Mouse (Mus musculus) hindbrain, embryonic 14.5 days (tissue): ENCODE data around the gene Pttg1ip. TPM values are rescaled to one million over a fixed set of nuclear protein-coding genes. Genes with fewer than 3 reads are reported as not detected.

Source experiments
- ATAC-seq: fragments of 200-750 bp; cut with Nextera tagmentation; 2 replicates; pipeline ENCODE4 v1.8.0; 2017; ENCODE audit warnings: moderate number of reproducible peaks, mild to moderate bottlenecking, moderate TSS enrichment, moderate library complexity; ENCODE audit not compliant: low FRiP score
- DNase-seq: peaks from one replicate; pipeline ENCODE4 v3.0.0-alpha.2; 2015; ENCODE audit warnings: low spot score
- H3K27ac ChIP-seq: fragments of 300-500 bp; sonication (generic); 2 replicates; pipeline ENCODE4 v1.5.1; 2014; ENCODE audit warnings: mild to moderate bottlenecking, moderate library complexity
- H3K27me3 ChIP-seq: fragments of 300-500 bp; sonication (generic); 2 replicates; pipeline ENCODE4 v1.6.1; 2014; ENCODE audit warnings: mild to moderate bottlenecking, low read length, mixed read lengths; ENCODE audit not compliant: control insufficient read depth, insufficient read depth
- H3K36me3 ChIP-seq: fragments of 300-500 bp; sonication (generic); replicated peaks from 2 replicates; pipeline ENCODE4 v1.6.1; 2014; ENCODE audit not compliant: control insufficient read depth, insufficient read depth
- H3K4me1 ChIP-seq: fragments of 300-500 bp; sonication (generic); replicated peaks from 2 replicates; pipeline ENCODE4 v1.6.1; 2014; ENCODE audit warnings: antibody characterized with exemption, low read length, mixed read lengths; ENCODE audit not compliant: control insufficient read depth, insufficient read depth
- H3K4me2 ChIP-seq: fragments of 300-500 bp; sonication (generic); replicated peaks from 2 replicates; pipeline ENCODE4 v1.6.1; 2014; ENCODE audit warnings: mild to moderate bottlenecking, moderate library complexity
- H3K4me3 ChIP-seq: fragments of 300-500 bp; sonication (generic); replicated peaks from 2 replicates; pipeline ENCODE4 v1.5.1; 2014; ENCODE audit warnings: mild to moderate bottlenecking, low read length
- H3K9ac ChIP-seq: fragments of 300-500 bp; sonication (generic); 2 replicates; pipeline ENCODE4 v1.6.1; 2014
- H3K9me3 ChIP-seq: fragments of 300-500 bp; sonication (generic); 2 replicates; pipeline ENCODE4 v1.6.1; 2016; ENCODE audit warnings: low read length; ENCODE audit not compliant: control insufficient read depth
- WGBS: fragments of 180-500 bp; shearing (Covaris S2); extraction: QIAGEN DNeasy Blood & Tissue Kit; methylation state at CpG from one replicate; pipeline ENCODE4 v1.1.7; 2014; 5-methylcytosine and 5-hydroxymethylcytosine counted together
- polyA plus RNA-seq: library from polyadenylated mRNA; unstranded; fragments of >200 nt; fragmentation: Nextera tagmentation; extraction: Ambion mirVana; gene quantifications from 2 replicates; pipeline ENCODE4 v1.2.1, GENCODE M21; 2014

The Pttg1ip gene
- polyA plus RNA-seq, 1 experiment from 2014 or later: 80.2 TPM

GRCm38 (mm10) chr10:77596060-77596459 is 14.5 kb downstream of the Pttg1ip start:
- Histone ChIP-seq H3K27me3 (no peaks in the 10 kb centered on the region), H3K4me3 (no peak overlapping the region), H3K4me1 (no peaks in the 10 kb centered on the region), H3K27ac (no peak overlapping the region), H3K36me3 (peaks cover 72% of the 10 kb centered on the region), H3K9ac (no peak overlapping the region), H3K9me3 (no peaks in the 10 kb centered on the region), H3K4me2 (no peak overlapping the region)
- WGBS: 96% methylated on average over 2 of the region's 2 CpGs
- DNase-seq: no peak
- ATAC-seq: no peak

DNA sequence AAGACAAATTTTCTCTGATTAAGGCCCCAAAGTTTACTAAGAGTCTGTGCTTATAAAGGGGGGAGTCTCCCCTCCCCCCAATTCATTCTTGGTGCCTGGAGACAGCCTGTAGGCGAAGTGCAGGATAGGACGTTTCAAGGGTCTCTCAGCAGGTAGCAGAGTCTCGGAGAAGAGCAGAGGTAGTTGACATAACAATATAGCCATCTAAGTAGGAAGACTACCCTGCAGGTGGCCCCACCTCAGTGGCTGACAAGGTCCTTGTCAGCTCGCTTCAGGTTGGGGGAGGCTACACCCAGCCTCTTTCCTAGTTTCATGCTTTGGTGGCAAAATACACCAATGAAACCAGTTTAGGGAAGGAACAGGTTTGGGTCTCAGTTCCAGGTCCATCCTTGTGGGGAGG is 21.5 kb downstream of the Pttg1ip start:
- ATAC-seq (no peak), DNase-seq (no peak)
- H3K9me3 ChIP-seq: 0 out of 2 replicates have a peak, but pooled peaks cover 4% of the 10 kb centered on the region
- no peak overlapping the region for H3K4me2 ChIP-seq
- peaks cover 14% of the 10 kb centered on the region for H3K4me1 ChIP-seq
- no peak overlapping the region for H3K9ac ChIP-seq
- 53% methylated on average over 4 of the region's 4 CpGs for WGBS
- no peaks in the 10 kb centered on the region for H3K27me3 ChIP-seq
- peaks cover 8% of the 10 kb centered on the region for H3K36me3 ChIP-seq
- H3K27ac ChIP-seq: no peak overlapping the region
- H3K4me3 ChIP-seq: no peak overlapping the region

- Histone ChIP-seq H3K9me3 (0 out of 2 replicates have a peak, but pooled peaks cover 4% of the 10 kb centered on the region), H3K27ac (no peak overlapping the region), H3K36me3 (0 out of 2 replicates have a peak, but pooled peaks cover 6% of the 10 kb centered on the region), H3K27me3 (no peaks in the 10 kb centered on the region), H3K9ac (no peak overlapping the region), H3K4me2 (no peak overlapping the region), H3K4me3 (no peak overlapping the region), H3K4me1 (peaks cover 14% of the 10 kb centered on the region)
- 89% methylated on average over 6 of the region's 6 CpGs for WGBS
- ATAC-seq (no peak), DNase-seq (no peak)
These were observed 22.6 kb downstream of the Pttg1ip start for GRCm38 (mm10) chr10:77604111-77604510.

DNA sequence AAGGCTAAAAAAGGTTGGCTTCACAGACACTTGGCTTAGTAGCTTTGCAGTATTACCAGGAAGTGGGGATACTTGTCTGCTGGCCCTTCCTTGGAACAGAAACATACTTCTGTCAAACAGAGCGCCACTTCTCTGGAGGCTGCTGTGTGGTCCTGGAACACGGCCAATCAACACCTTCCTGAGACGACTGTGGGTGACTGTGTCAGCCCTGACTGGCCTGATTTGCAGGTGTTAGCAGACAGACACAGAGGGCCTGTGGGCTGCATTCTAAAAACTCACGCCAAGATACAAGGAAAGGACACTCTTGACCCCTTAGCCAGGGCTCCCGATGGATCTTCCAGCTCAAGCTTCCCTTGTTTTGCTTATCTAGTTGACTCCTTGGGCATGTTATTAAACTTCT is 23.4 kb downstream of the Pttg1ip start:
- peaks cover 10% of the 10 kb centered on the region; the same call in 1 of the 2 replicates for H3K36me3 ChIP-seq
- ATAC-seq (no peak), DNase-seq (no peak)
- no peaks in the 10 kb centered on the region for H3K27me3 ChIP-seq
- H3K4me2 ChIP-seq: no peak overlapping the region
- 84% methylated on average over 5 of the region's 5 CpGs for WGBS
- H3K27ac ChIP-seq: no peak overlapping the region
- H3K9ac ChIP-seq: no peak overlapping the region
- peaks cover 14% of the 10 kb centered on the region for H3K4me1 ChIP-seq
- 0 out of 2 replicates have a peak, but pooled peaks cover 4% of the 10 kb centered on the region for H3K9me3 ChIP-seq
- H3K4me3 ChIP-seq: no peak overlapping the region

GRCm38 (mm10) chr10:77605368-77605767 is 23.8 kb downstream of the Pttg1ip start:
- Histone ChIP-seq H3K9ac (peak overlapping the region; percentile 78), H3K27ac (peak overlapping the region; percentile 92), H3K9me3 (0 out of 2 replicates have a peak, but pooled peaks cover 4% of the 10 kb centered on the region), H3K36me3 (peaks cover 14% of the 10 kb centered on the region), H3K4me1 (peaks cover 14% of the 10 kb centered on the region), H3K27me3 (no peaks in the 10 kb centered on the region), H3K4me3 (peak overlapping the region; percentile 66), H3K4me2 (peak overlapping the region; percentile 86)
- WGBS: 36% methylated on average over 1 of the region's 1 CpGs
- ATAC-seq (no peak), DNase-seq (peak; percentile 59)

DNA sequence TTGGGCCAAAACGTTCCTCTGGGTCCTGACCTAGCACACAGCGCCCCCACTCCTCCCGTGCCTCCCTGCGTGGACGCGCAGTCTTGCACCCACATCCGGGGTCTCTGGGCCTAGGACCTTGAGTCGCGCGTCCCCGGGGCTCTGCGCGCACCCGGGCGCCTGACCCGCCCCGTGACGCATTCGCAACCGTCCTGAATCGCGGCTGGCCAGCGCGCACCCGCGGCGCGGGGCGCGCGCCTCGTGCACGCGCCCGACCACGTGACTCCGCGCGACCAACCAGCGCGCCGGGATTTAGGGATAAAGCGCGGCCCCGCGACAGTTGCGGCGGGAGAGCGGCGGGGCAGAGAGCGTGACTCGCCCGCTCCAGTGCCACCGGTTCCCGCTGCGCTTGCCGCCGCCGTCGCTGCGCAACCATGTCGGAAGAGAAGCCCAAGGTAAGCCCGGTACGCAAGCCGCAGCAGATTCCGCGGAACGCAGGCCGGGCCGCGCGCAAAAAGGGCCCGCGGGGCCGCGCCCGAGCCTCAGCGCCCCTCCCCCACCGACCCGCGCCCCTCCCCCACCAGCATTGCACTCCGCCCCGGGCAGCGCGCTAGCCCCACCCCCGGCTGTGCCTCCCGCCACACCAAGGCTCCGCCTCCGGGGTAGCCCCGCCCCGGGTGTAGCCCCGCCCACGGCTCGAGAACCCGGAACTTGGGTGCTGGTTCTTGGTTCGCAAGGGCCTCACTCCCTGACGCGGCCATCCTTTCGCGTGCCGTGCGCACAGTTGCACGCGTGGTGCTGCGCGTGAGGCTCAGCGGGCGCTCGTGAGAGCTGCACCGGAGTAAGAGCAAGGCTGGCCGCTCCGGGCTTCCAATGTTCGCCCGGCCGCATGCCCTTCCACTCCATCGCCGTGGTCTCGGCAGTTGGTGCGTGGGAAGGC is 24.6 kb downstream of the Pttg1ip start, which contains the start of the genes Sumo3 and Gm49325:
TSS of gene Sumo3 (plus strand) at position 190 of the 919 bp plus-strand sequence.
TSS of gene Gm49325 (plus strand) at position 290 of the 919 bp plus-strand sequence.
- Histone ChIP-seq H3K4me2 (peak within 1 kb of the TSS; percentile 86), H3K27me3 (no peaks in the 10 kb centered on the region), H3K9me3 (0 out of 2 replicates have a peak, but pooled peaks cover 4% of the 10 kb centered on the region), H3K36me3 (peaks cover 22% of the 10 kb centered on the region), H3K27ac (peak within 1 kb of the TSS; percentile 92), H3K9ac (peak within 1 kb of the TSS; percentile 78), H3K4me1 (peaks cover 14% of the 10 kb centered on the region), H3K4me3 (peak within 1 kb of the TSS; percentile 66)
- ATAC-seq: peak; percentile 85
- WGBS: 1% methylated on average over 102 of the region's 119 CpGs
- peak; percentile 87 for DNase-seq

DNA sequence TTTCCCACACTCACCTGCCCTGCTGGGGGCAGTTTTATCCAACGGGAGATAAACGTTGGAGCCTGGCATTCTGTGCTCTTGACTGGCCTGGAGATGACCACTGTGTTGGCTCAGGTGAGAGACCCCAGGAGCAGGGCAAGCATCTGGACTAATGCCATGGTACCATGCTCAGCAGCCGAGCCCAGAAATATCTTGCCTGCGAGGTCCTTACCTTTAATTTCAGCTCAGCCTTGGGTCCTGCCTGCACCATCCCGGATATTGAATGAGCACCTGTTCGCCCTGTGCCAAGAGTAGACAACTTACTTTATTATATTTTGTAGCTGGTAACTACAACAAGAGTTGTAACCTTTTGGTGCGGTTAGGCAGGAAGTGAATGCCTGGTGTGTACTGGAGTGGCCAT is 25.3 kb downstream of the Pttg1ip start:
- no peak; the same call in 1 of the 2 replicates for ATAC-seq

GRCm38 (mm10) chr10:77607441-77607840 is 25.9 kb downstream of the Pttg1ip start:
- Histone ChIP-seq H3K9ac (no peak overlapping the region), H3K9me3 (no peaks in the 10 kb centered on the region)
- no peak for ATAC-seq

More for the DNA sequence above, 25.3 kb downstream of the Pttg1ip start:
- H3K4me3 ChIP-seq: peak overlapping the region; percentile 66
- H3K27me3 ChIP-seq: no peaks in the 10 kb centered on the region
- H3K9ac ChIP-seq: peak overlapping the region; percentile 78
- DNase-seq: no peak
- peak overlapping the region; percentile 86 for H3K4me2 ChIP-seq
- H3K36me3 ChIP-seq: peaks cover 29% of the 10 kb centered on the region
- peaks cover 14% of the 10 kb centered on the region for H3K4me1 ChIP-seq
- peak overlapping the region; percentile 92 for H3K27ac ChIP-seq
- 0 out of 2 replicates have a peak, but pooled peaks cover 4% of the 10 kb centered on the region for H3K9me3 ChIP-seq
- 48% methylated on average over 7 of the region's 7 CpGs for WGBS

DNA sequence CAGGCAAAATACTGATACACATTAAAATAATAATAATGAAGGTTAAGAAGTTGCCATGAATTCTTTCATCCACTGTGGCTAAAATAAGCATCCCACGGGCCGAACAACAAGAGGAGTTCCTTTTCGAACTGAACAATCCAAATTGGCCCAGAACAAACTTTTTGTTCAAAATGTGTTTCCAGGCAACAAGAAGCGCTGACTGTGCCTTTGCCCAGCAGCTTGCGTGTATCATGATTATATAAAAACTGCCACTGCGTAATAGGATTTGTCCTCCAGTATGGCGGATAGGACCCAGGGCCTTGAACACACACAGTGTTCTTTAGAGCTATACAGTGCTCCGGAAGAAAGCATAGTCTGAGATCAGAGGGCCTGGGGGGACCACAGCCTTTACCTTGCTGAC is 27.1 kb downstream of the Pttg1ip start:
- Histone ChIP-seq H3K9me3 (no peaks in the 10 kb centered on the region), H3K27ac (no peak overlapping the region), H3K4me1 (peaks cover 14% of the 10 kb centered on the region), H3K4me3 (no peak overlapping the region), H3K4me2 (no peak overlapping the region), H3K27me3 (no peaks in the 10 kb centered on the region), H3K9ac (no peak overlapping the region), H3K36me3 (peaks cover 44% of the 10 kb centered on the region)
- 92% methylated on average over 8 of the region's 8 CpGs for WGBS
- no peak for DNase-seq
- no peak for ATAC-seq

More at GRCm38 (mm10) chr10:77607441-77607840, 25.9 kb downstream of the Pttg1ip start:
- Histone ChIP-seq H3K36me3 (peaks cover 33% of the 10 kb centered on the region), H3K27ac (no peak overlapping the region), H3K4me2 (peak overlapping the region; percentile 86), H3K27me3 (no peaks in the 10 kb centered on the region), H3K4me1 (peaks cover 14% of the 10 kb centered on the region), H3K4me3 (peak overlapping the region; percentile 66; the same call in 1 of the 2 replicates)
- WGBS: 69% methylated on average over 5 of the region's 5 CpGs
- no peak for DNase-seq
